Mouse (Mus musculus): ENCODE results near the gene Hspa1a. TPM values are rescaled to one million over a fixed set of nuclear protein-coding genes. Genes with fewer than 3 reads are reported as not detected.

Hspa1a gene
- total and polyA plus RNA-seq, 2 experiments from 2014 or later: 2.5 to 10.2 TPM

DNA sequence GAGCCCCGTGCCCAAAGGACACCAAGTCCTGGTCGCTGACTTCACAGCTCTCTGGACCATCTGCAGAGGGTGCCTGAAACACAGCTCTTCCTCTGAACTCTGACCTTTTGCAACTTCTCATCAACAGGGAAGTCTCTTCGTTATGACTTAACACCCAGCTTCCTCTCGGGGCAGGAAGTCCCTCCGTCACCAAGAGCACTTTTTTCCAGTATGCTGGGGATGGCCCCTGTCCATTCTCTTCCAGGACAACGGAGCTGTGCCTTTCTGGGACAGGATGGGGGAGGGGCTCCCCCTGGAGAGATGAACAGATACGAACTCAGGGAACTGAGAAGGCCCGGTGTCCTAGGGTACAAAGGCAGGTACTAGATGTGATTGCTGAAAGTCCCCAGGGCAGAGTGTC lies 37.1 kb downstream of the Hspa1a start:
- DNase-seq (ENCODE audit: low spot score) (no peak), ATAC-seq (ENCODE audit: insufficient read depth, low read depth) (no peak)
- peaks cover 10% of the 10 kb centered on the region; the same call in 1 of the 2 replicates for H3K4me1 ChIP-seq (ENCODE audit: control insufficient read depth, insufficient read depth)
- TF ChIP-seq CTCF (IDR thresholded peaks at IDR 0.05; ENCODE audit: low read depth) (no peak), EP300 (IDR thresholded peaks at IDR 0.05; ENCODE audit: low read depth) (no peak)
- 51% methylated on average over 8 of the region's 8 CpGs for WGBS
- H3K4me3 ChIP-seq (ENCODE audit: low read depth, low read length): no peak overlapping the region
- H3K9me3 ChIP-seq (replicated peaks; ENCODE audit: control insufficient read depth, low read length): no peaks in the 10 kb centered on the region
- H3K36me3 ChIP-seq (replicated peaks; ENCODE audit: control insufficient read depth, insufficient read depth, low read length): peaks cover 8% of the 10 kb centered on the region; the same call in 1 of the 2 replicates
- H3K27me3 ChIP-seq (ENCODE audit: control insufficient read depth, insufficient read depth, low read length): no peaks in the 10 kb centered on the region
- peak overlapping the region; percentile 22; the same call in 1 of the 2 replicates for H3K4me2 ChIP-seq (ENCODE audit: low read depth, low read length)
- H3K27ac ChIP-seq (ENCODE audit: low read depth): peak overlapping the region; percentile 67
- no peak overlapping the region for H3K9ac ChIP-seq (replicated peaks; ENCODE audit: low read depth, low read length)

- 64% methylated on average over 24 of the region's 24 CpGs for WGBS
- Histone ChIP-seq H3K4me2 (ENCODE audit: low read depth, low read length) (peak overlapping the region; percentile 22; the same call in 1 of the 2 replicates), H3K27me3 (ENCODE audit: control insufficient read depth, insufficient read depth, low read length) (no peaks in the 10 kb centered on the region), H3K36me3 (replicated peaks; ENCODE audit: control insufficient read depth, insufficient read depth, low read length) (peaks cover 8% of the 10 kb centered on the region; the same call in 1 of the 2 replicates), H3K4me1 (ENCODE audit: control insufficient read depth, insufficient read depth) (peaks cover 10% of the 10 kb centered on the region; the same call in 1 of the 2 replicates), H3K27ac (ENCODE audit: low read depth) (peak overlapping the region; percentile 67), H3K9me3 (replicated peaks; ENCODE audit: control insufficient read depth, low read length) (no peaks in the 10 kb centered on the region), H3K4me3 (ENCODE audit: low read depth, low read length) (no peak overlapping the region), H3K9ac (replicated peaks; ENCODE audit: low read depth, low read length) (no peak overlapping the region)
- no peak for ATAC-seq (ENCODE audit: insufficient read depth, low read depth)
- TF ChIP-seq EP300 (IDR thresholded peaks at IDR 0.05; ENCODE audit: low read depth): no peak
- TF ChIP-seq CTCF (IDR thresholded peaks at IDR 0.05; ENCODE audit: low read depth): no peak
- DNase-seq (ENCODE audit: low spot score): no peak
These were observed 37.9 kb downstream of the Hspa1a start for GRCm38 (mm10) chr17:34934031-34934430.

DNA sequence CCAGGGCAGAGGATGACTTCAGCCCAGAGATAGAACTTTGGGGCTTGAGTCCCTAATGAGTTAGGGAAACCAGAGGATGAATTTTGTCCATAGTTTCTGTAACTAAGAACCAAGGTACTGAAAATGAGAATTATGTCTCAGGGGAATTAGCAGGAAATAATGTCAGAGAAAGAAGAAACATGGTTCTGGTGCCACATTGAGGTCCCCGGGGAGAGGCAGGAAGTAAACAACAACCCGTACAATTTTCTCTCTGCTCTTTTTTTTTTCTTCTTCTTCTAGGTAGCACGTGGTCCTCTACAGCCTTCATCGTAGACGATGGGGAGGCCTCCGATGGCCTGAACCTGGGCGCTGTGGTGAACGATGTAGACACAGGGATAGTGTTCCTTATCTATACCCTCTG lies 39.7 kb downstream of the Hspa1a start:
- no peak overlapping the region for H3K27ac ChIP-seq (ENCODE audit: low read depth)
- no peaks in the 10 kb centered on the region for H3K9me3 ChIP-seq (replicated peaks; ENCODE audit: control insufficient read depth, low read length)
- peaks cover 8% of the 10 kb centered on the region; the same call in 1 of the 2 replicates for H3K36me3 ChIP-seq (replicated peaks; ENCODE audit: control insufficient read depth, insufficient read depth, low read length)
- peaks cover 10% of the 10 kb centered on the region; the same call in 1 of the 2 replicates for H3K4me1 ChIP-seq (ENCODE audit: control insufficient read depth, insufficient read depth)
- no peaks in the 10 kb centered on the region for H3K27me3 ChIP-seq (ENCODE audit: control insufficient read depth, insufficient read depth, low read length)
- 65% methylated on average over 8 of the region's 8 CpGs for whole genome bisulfite sequencing
- TF ChIP-seq EP300 (IDR thresholded peaks at IDR 0.05; ENCODE audit: low read depth) (no peak), CTCF (IDR thresholded peaks at IDR 0.05; ENCODE audit: low read depth) (no peak)
- H3K4me2 ChIP-seq (ENCODE audit: low read depth, low read length): peak overlapping the region; percentile 92
- peak overlapping the region; percentile 64 for H3K4me3 ChIP-seq (ENCODE audit: low read depth, low read length)
- H3K9ac ChIP-seq (replicated peaks; ENCODE audit: low read depth, low read length): peak overlapping the region; percentile 69; the same call in 1 of the 2 replicates
- ATAC-seq (ENCODE audit: insufficient read depth, low read depth): no peak
- no peak for DNase-seq (ENCODE audit: low spot score)

GRCm38 (mm10) chr17:34931735-34932098 lies 40.2 kb downstream of the Hspa1a start:
- Histone ChIP-seq H3K36me3 (replicated peaks; ENCODE audit: control insufficient read depth, insufficient read depth, low read length) (peaks cover 8% of the 10 kb centered on the region; the same call in 1 of the 2 replicates), H3K27me3 (ENCODE audit: control insufficient read depth, insufficient read depth, low read length) (no peaks in the 10 kb centered on the region), H3K4me2 (ENCODE audit: low read depth, low read length) (peak overlapping the region; percentile 92), H3K4me3 (ENCODE audit: low read depth, low read length) (peak overlapping the region; percentile 64), H3K9me3 (replicated peaks; ENCODE audit: control insufficient read depth, low read length) (no peaks in the 10 kb centered on the region), H3K9ac (replicated peaks; ENCODE audit: low read depth, low read length) (peak overlapping the region; percentile 69), H3K27ac (ENCODE audit: low read depth) (peak overlapping the region; percentile 44; the same call in 1 of the 2 replicates), H3K4me1 (ENCODE audit: control insufficient read depth, insufficient read depth) (peaks cover 10% of the 10 kb centered on the region; the same call in 1 of the 2 replicates)
- ATAC-seq (ENCODE audit: insufficient read depth, low read depth) (no peak), DNase-seq (ENCODE audit: low spot score) (no peak)
- no peak for TF ChIP-seq CTCF (IDR thresholded peaks at IDR 0.05; ENCODE audit: low read depth)
- no peak for TF ChIP-seq EP300 (IDR thresholded peaks at IDR 0.05; ENCODE audit: low read depth)
- 10% methylated on average over 14 of the region's 14 CpGs for WGBS

- peak within 1 kb of the TSS; percentile 69 for H3K9ac ChIP-seq (replicated peaks; ENCODE audit: low read depth, low read length)
- ATAC-seq (ENCODE audit: insufficient read depth, low read depth): peak; percentile 98
These were observed 40.8 kb downstream of the Hspa1a start, which contains the start of gene Neu1 for GRCm38 (mm10) chr17:34931061-34931734. TSS of gene Neu1 (plus strand) at chr17:34931253.

More at GRCm38 (mm10) chr17:34931061-34931734, 40.8 kb downstream of the Hspa1a start, which contains the start of gene Neu1:
- H3K4me3 ChIP-seq (ENCODE audit: low read depth, low read length): peak within 1 kb of the TSS; percentile 64
- peak; percentile 73; the same call in 1 of the 2 replicates for TF ChIP-seq EP300 (IDR thresholded peaks at IDR 0.05; ENCODE audit: low read depth)
- TF ChIP-seq CTCF (IDR thresholded peaks at IDR 0.05; ENCODE audit: low read depth): peak; percentile 80
- H3K27ac ChIP-seq (ENCODE audit: low read depth): peak within 1 kb of the TSS; percentile 44; the same call in 1 of the 2 replicates
- peak; percentile 99 for DNase-seq (ENCODE audit: low spot score)
- H3K9me3 ChIP-seq (replicated peaks; ENCODE audit: control insufficient read depth, low read length): no peaks in the 10 kb centered on the region
- WGBS: under 1% methylated on average over 37 of the region's 38 CpGs
- peaks cover 8% of the 10 kb centered on the region; the same call in 1 of the 2 replicates for H3K36me3 ChIP-seq (replicated peaks; ENCODE audit: control insufficient read depth, insufficient read depth, low read length)
- peaks cover 10% of the 10 kb centered on the region; the same call in 1 of the 2 replicates for H3K4me1 ChIP-seq (ENCODE audit: control insufficient read depth, insufficient read depth)
- peak within 1 kb of the TSS; percentile 92 for H3K4me2 ChIP-seq (ENCODE audit: low read depth, low read length)
- no peaks in the 10 kb centered on the region for H3K27me3 ChIP-seq (ENCODE audit: control insufficient read depth, insufficient read depth, low read length)

All from heart, postnatal 0 days (tissue).